In the genomic region with DNA sequence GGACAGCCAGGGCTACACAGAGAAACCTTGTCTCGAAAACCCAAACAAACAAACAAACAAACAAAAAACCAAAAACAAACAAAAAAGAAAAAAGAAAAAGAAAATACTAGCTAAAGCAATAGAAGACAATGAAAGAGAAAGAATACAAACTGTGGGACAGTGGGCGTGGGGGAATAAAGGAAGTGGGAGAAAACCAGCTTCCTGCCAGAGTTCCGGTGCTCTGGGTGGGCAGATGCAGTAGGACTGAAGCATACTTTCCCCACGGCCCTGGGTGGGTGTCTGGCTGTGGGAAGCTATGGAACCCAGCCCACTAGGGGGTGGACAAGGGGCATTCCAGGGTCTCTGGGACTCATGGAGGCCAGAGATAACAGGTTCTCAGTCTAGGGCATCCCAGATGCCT, we compare ENCODE assay signal across 25 mouse cellular contexts. TPM values are rescaled to one million over a fixed set of nuclear protein-coding genes. Genes with fewer than 3 reads are reported as not detected.
A peak's percentile ranks its signal among the peaks of the same experiment; 100 is the strongest.
DNase-seq lines count a peak whose midpoint lies in the region; ATAC-seq lines count a peak whose summit lies in the region.
"Had no signal": no experiment of that assay in that cellular context is flagged by ENCODE, and none has a peak within 500 bp of the region (broad histone marks: within the 10 kb centered on the region; RNA-seq: fewer than 3 reads in every experiment).

No protein-coding gene starts in this region.

- H3K27me3 ChIP-seq in forebrain, embryonic 16.5 days (replicated peaks; ENCODE audit: control insufficient read depth, insufficient read depth, low read length): no peaks in the 10 kb centered on the region
- no peaks in the 10 kb centered on the region for H3K27me3 ChIP-seq in hindbrain, embryonic 12.5 days
- H3K27me3 ChIP-seq: forebrain, embryonic 15.5 days had no signal

- ATAC-seq in common myeloid progenitor, adult 5-6 weeks (replicated peaks; ENCODE audit: low read depth, poor library complexity, severe bottlenecking): peak; percentile 78
- ATAC-seq in forebrain, embryonic 16.5 days: no peak
- ATAC-seq in hindbrain, embryonic 12.5 days (ENCODE audit: low FRiP score): no peak
- ATAC-seq: CD4-positive, CD25-positive, alpha-beta regulatory T cell, adult 4 months; forebrain, embryonic 15.5 days; inflammation-experienced regulatory T-cells, adult 6 months; intestine, postnatal 0 days had no signal

- no peak overlapping the region for H3K27ac ChIP-seq in forebrain, embryonic 16.5 days (ENCODE audit: low read length)
- H3K27ac ChIP-seq in hindbrain, embryonic 12.5 days: no peak overlapping the region
- H3K27ac ChIP-seq: embryonic facial prominence, embryonic 10.5 days; forebrain, embryonic 10.5 days; forebrain, embryonic 15.5 days; heart, embryonic 10.5 days; hindbrain, embryonic 14.5 days had no signal

- DNase-seq in thymus, postnatal 14 days: peak; percentile 13
- no peak for DNase-seq in thymus, adult 18-20 months
- DNase-seq in induced T-regulatory cell, adult 2 months (ENCODE audit: low read depth): peak; percentile 16
- DNase-seq in thymus, postnatal 36 days: peak; percentile 3 to 10
- no peak for DNase-seq in lung, postnatal 25 days (ENCODE audit: low spot score)
- DNase-seq: adrenal gland, adult 8-10 months; adrenal gland, postnatal 36 days; cerebellum, adult 9-10 months; cerebellum, postnatal 25 days; gastrocnemius, postnatal 14 days; heart, postnatal 10 days; heart, postnatal 4 days had no signal

- no peak overlapping the region for H3K4me2 ChIP-seq in forebrain, embryonic 16.5 days (ENCODE audit: low read length)
- H3K4me2 ChIP-seq in hindbrain, embryonic 12.5 days (replicated peaks): no peak overlapping the region
- H3K4me2 ChIP-seq: forebrain, embryonic 15.5 days; hindbrain, embryonic 14.5 days had no signal

- no peaks in the 10 kb centered on the region for H3K4me1 ChIP-seq in forebrain, embryonic 16.5 days (replicated peaks; ENCODE audit: control insufficient read depth, insufficient read depth, low read length)
- H3K4me1 ChIP-seq in hindbrain, embryonic 12.5 days: no peaks in the 10 kb centered on the region
- H3K4me1 ChIP-seq: embryonic facial prominence, embryonic 10.5 days; forebrain, embryonic 10.5 days; forebrain, embryonic 15.5 days had no signal

- H3K36me3 ChIP-seq in forebrain, embryonic 16.5 days (ENCODE audit: control insufficient read depth, insufficient read depth): no peaks in the 10 kb centered on the region
- H3K36me3 ChIP-seq in hindbrain, embryonic 12.5 days: no peaks in the 10 kb centered on the region
- H3K36me3 ChIP-seq: embryonic facial prominence, embryonic 10.5 days; forebrain, embryonic 10.5 days; forebrain, embryonic 15.5 days; G1E; heart, embryonic 10.5 days had no signal

- H3K9me3 ChIP-seq in forebrain, embryonic 16.5 days (ENCODE audit: control insufficient read depth, low read length): no peaks in the 10 kb centered on the region
- H3K9me3 ChIP-seq in hindbrain, embryonic 12.5 days (replicated peaks): no peaks in the 10 kb centered on the region
- H3K9me3 ChIP-seq: embryonic facial prominence, embryonic 10.5 days; forebrain, embryonic 15.5 days; G1E; heart, embryonic 10.5 days had no signal

- no peak overlapping the region for H3K4me3 ChIP-seq in forebrain, embryonic 16.5 days (replicated peaks; ENCODE audit: low read length)
- no peak overlapping the region for H3K4me3 ChIP-seq in hindbrain, embryonic 12.5 days
- H3K4me3 ChIP-seq: embryonic facial prominence, embryonic 10.5 days; forebrain, embryonic 10.5 days; forebrain, embryonic 15.5 days; heart, embryonic 10.5 days had no signal

- no peak overlapping the region for H3K9ac ChIP-seq in forebrain, embryonic 16.5 days (replicated peaks; ENCODE audit: low read depth, low read length)
- no peak overlapping the region for H3K9ac ChIP-seq in hindbrain, embryonic 12.5 days
- H3K9ac ChIP-seq: forebrain, embryonic 15.5 days; hindbrain, embryonic 14.5 days had no signal

- 83% methylated on average over 4 of the region's 4 CpGs for WGBS in forebrain, embryonic 16.5 days
- WGBS in hindbrain, embryonic 12.5 days: 79% methylated on average over 4 of the region's 4 CpGs

RNA-seq across cellular contexts. Expression of a gene that starts 21.0 kb away (rescaled TPM):
- not detected in 2 replicates for total RNA-seq in common myeloid progenitor, adult 5-6 weeks (2017)
- polyA plus RNA-seq in forebrain, embryonic 16.5 days (2015; fragmentation: Nextera tagmentation; extraction: Ambion mirVana): 0.11 and 0.14 TPM in 2 replicates
- 0.10 and 0.31 TPM in 2 replicates for polyA plus RNA-seq in hindbrain, embryonic 12.5 days (2016; fragmentation: Nextera tagmentation; extraction: Ambion mirVana)
- total RNA-seq: gastrocnemius, adult 18-20 months; gastrocnemius, postnatal 14 days had no signal
- polyA plus RNA-seq: embryonic facial prominence, embryonic 10.5 days; forebrain, embryonic 10.5 days; G1E had no signal

RNA-seq across cellular contexts. Expression of a gene that starts 30.2 kb away (rescaled TPM):
- not detected in 2 replicates for total RNA-seq in common myeloid progenitor, adult 5-6 weeks (2017)
- polyA plus RNA-seq in forebrain, embryonic 16.5 days (2015; fragmentation: Nextera tagmentation; extraction: Ambion mirVana): 2.2 and 3.3 TPM in 2 replicates
- 4.9 and 6.1 TPM in 2 replicates for polyA plus RNA-seq in hindbrain, embryonic 12.5 days (2016; fragmentation: Nextera tagmentation; extraction: Ambion mirVana)
- total RNA-seq: G1E; gastrocnemius, adult 18-20 months; heart, postnatal 10 days; heart, postnatal 4 days had no signal
- polyA plus RNA-seq: CD4-positive, CD25-positive, alpha-beta regulatory T cell, adult 4 months; forebrain, embryonic 10.5 days; G1E; heart, embryonic 10.5 days had no signal

RNA-seq across cellular contexts. Expression of a gene that starts 45.1 kb away (rescaled TPM):
- total RNA-seq in common myeloid progenitor, adult 5-6 weeks (2017): 7.5 and 7.9 TPM in 2 replicates
- polyA plus RNA-seq in forebrain, embryonic 16.5 days (2015; fragmentation: Nextera tagmentation; extraction: Ambion mirVana): 1.3 and 2.0 TPM in 2 replicates
- polyA plus RNA-seq in hindbrain, embryonic 12.5 days (2016; fragmentation: Nextera tagmentation; extraction: Ambion mirVana): 1.5 and 1.8 TPM in 2 replicates

Comparison
In these comparisons a context has a peak if more than half of its experiments do, and no peak if none do; other contexts are left out.
1. DNase-seq: peak in thymus, postnatal 14 days (single experiment), induced T-regulatory cell, adult 2 months (single experiment) and thymus, postnatal 36 days (2 of 2); none in thymus, adult 18-20 months (0 of 2) and lung, postnatal 25 days (single experiment).